Mouse (Mus musculus) naive thymus-derived CD4-positive, alpha-beta T cell, adult 2 months (primary cell): ENCODE data around the gene Sbf2.

Experiments
- DNase-seq: peaks from one replicate; pipeline ENCODE4 v3.0.0-alpha.2; 2011; ENCODE audit warnings: low read depth

Sbf2 gene

DNA sequence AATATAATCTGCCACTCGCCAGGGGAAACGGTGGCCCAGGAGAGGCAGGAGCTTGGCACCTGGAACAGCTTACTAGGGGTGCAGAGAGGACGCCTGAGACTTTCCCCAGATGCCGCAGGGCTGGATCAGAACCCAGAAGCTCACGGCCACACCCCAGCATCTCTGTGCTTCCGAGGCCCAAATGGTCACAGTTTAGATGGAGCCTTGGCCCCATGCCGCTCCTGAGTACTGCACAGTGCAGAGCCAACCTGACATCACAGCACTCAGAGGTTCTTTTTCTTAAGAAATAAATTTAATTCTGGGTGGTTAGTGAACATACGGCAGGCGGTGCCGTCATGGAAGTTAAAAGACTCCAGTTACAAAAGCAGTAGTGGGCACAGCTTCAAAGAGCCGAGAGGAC is 307.0 kb downstream of the Sbf2 start:
- no peak for DNase-seq

DNA sequence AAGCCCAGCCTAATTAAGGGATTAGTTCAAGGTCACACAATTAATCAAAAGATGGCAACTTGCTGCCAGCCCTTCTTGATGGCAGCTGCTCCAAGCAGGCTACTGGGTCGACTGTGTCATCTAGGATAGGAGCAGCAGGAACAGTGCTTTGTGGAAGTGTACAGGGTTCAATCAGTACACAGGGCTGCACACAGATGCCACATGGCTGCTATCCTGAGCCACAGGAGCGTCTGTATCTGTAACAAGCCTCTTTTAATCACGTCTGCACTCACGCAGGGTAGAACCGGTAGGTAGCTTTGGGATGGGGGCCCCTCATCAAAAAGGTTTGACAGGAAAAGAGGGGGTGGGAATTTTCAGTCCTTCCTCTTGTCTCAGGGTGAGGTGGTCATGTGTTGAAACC is 308.4 kb downstream of the Sbf2 start:
- DNase-seq, result no peak

DNA sequence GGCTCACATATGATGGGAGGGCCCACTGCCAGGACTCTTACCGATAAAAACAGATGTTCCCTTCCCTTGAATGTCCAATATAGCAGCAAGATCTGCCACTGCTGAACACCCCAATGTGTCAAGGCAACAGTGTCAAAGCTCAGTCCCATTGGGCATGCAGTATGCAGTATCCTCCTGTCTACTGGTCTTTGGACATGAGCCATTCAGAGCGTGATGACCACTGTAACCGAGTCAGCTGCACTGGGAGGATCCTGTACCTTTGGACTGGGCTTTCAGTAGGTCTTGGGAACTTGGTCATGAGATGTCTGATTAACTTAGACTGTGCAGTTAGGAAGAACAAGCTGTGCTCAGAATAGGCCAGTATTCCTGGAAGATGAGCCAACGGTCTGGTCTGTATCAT is 309.2 kb downstream of the Sbf2 start:
- no peak for DNase-seq

DNA sequence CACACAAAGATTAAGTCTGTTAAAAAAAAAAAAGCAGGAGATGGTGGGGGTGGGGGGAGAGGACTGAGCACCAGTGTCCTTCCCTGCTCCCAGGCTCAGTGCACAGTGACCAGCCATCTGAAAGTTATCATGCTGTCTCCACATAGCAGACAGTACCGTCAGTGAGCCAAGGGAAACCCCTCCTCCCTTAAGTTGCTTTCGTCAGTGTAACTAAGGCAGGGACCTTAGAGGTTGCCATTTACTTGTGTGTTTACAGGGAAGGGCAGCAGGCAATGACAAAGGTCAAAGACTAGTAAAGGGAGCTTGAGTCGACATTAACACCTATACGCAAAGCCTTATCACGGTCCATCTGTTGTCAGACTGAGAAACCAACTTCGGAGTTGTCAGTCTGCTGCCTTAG is 311.8 kb downstream of the Sbf2 start:
- no peak for DNase-seq

DNA sequence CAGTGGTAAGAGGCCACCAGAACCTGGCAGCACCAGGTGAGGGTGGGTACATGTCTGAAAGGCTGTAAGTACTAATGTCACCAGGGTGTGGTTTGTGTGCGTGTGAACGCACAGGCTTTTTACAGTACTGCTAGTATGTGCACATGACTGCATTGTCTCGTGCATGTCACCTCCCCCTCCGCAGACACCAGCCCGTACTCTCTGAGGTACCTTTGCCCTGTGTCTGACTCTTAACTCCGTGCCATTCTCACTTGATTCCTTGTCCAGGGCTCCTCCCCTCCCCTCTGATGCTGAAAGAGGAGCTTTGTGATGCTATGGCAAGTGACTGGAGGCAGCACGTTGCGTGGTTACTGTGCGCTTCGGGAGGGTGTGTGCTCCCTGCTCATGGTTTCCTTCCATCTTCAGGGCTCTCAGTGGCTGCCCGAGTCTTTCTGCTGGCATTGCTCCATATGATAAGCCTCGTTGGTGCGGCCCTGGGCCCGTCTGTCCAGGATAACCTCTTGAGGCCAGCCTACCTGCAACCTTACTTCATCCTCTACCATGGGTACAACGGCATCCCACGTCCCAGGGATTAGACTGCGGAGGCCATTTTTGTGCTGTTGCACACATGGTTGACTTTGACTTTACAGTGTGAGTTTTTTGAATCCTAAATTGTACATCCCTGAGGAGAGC is 315.8 kb downstream of the Sbf2 start:
- DNase-seq, result no peak

DNA sequence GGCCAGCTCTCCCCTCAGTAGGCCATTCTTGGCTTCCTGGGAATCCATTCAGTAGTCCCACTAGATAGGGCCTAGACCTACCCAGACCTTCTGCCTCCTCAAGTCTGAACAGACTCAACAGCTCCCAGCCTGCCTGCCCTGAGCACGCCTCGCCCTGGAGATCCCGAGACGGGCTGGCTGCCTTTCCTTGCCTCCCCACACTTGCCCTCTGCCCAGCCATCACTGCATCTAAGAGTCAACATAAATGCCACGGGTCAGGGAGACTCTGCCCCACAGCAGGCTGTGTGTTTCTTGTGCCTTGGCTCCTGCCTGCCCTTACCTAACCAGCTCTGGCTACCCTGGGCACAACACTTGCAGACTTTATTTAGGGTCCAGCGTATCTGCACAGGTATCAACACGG is 316.6 kb downstream of the Sbf2 start:
- no peak for DNase-seq

DNA sequence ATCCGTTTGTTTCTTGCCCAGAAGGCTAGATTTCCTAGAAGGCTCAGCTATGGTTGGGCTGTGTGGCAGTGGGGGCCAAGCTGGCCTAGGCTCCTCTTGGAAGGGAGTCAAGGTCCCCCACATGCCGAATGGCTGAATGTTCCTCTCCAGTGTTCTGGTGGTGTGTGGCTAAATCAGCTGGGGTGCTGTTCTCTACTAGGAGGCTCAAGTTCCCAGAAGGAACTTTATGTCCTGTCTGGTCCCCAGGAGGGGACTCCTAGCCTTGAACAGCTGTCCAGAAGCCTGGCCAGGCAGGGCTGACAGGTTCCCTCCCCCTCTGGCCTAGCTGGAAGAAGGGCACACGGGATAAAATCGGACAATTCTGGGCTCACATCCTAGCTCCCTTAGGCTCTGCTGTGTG is 317.1 kb downstream of the Sbf2 start:
- no peak for DNase-seq

DNA sequence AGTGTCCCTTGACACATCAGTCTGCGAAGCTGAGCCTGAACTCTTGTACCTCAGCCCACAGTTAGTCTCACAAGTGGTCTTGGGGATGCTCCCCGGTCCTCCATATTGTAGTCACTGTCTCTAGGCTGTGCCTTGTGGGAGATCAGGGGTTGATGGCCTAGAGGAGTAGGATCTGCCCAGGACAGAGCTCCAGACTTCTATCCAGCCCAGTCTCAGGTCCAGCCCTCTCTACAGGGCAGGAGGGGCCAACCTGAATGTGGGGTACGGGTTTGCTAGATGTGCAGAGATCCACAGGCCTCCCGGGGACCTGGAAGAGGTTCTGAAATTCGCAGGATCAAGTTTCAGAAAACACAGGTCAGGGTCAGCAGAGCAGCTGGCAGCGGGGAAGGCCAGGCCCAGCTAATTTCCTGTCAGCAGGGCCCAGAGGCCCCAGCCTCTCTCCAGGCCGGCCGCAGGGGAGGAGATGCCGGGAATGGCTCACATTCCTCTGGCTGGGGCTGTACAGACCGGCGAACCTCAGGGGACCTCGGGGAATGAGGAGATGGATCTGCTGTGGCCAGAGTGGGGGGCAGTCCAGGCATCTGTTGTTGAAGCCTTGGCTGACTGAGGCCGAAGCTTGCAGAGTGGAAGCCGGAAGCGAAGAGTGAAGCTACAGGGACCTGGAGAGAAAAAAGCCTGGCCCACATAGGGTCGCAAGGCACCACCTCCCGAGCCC is 317.7 kb downstream of the Sbf2 start:
- no peak for DNase-seq

DNA sequence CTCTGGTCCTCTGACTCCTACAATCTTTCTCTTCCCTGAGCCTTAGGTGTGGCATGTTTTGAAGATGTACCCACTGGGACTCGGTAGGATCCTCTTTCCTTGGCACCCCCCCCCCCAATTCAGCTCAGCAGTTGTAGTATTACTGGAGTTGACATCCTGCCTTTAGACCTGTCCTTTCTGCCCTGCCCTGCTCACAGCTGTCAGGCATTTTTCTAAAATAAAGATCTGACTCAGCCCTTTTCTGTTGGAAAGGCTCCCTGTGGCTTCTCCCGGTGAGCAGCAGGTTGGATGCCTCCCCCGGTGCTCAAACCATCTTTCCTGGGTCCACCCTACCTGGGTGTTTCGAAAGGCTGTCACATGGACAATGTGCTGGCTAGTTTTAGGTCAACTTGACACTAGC is 325.1 kb downstream of the Sbf2 start:
- DNase-seq, result no peak

DNA sequence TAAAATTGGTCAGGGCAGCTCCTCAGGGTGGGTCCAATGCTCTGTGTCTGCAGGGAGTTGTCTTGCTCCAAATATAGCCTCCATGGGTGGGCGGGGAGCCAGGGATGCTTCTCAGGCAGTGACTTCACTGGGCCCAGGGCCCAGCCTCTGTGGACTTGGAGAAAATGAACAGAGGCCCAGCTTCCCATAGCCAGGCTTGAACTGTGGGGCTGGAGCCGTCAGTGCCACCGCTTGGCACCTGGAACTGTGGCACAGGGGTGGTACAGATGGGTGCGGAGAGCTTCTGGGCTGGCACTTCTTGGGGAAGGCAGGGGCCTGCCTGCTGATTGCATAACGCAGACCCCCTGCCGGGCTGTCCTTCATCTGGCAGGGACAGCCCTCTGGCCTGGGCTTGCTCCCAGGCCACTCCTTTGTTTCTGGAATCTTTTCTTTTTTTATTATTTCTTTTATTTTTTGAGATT is 326.0 kb downstream of the Sbf2 start:
- DNase-seq, result no peak

DNA sequence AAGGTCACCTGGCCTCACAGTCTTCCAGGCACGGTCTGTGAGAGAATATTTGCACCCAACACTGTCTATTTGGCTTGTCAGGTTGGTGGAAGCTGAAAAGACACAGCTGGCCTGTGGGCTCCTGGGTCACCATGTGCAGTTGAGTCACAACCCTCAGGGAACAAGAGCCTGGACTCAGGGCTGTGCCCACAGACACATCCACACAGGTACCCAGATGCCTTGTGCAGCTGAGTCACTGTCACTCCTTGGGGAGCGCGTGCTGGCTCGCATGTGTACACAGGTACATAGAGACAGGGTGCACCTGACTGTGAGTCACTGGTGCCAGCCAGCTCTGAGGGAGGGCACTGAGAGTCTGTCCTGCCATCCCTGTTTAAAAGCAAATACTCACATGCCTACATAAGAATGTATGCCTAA is 326.5 kb downstream of the Sbf2 start:
- DNase-seq, result no peak

DNA sequence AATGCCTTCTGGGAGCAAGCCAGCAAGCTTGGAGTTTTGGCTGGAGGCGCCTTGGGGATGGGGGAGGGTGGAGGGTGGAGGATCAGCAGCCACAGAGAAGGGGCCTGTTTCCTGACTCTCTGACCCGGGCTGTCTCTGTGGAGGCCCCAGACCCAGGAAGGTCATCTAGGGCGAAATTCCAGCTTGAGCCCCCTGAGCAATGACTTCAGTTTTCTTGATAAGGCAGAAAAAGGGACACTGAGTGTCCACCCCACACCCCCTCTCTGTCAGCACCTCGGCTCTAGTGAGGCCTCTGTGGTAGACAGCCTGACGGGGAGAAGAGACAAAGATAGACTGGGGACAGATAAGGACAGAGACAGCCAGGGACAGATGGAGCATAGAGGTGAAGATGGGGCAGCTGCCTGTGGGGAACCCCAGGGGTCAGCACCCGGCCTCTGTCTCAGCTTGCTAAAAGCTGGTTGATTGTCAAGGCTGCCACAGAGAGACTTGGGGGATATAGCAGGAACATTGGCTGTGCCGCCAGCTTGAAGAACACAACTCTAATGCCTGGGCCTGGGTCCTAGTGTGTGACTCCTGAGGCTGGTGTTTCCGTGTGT is 327.1 kb downstream of the Sbf2 start:
- DNase-seq, result no peak

DNA sequence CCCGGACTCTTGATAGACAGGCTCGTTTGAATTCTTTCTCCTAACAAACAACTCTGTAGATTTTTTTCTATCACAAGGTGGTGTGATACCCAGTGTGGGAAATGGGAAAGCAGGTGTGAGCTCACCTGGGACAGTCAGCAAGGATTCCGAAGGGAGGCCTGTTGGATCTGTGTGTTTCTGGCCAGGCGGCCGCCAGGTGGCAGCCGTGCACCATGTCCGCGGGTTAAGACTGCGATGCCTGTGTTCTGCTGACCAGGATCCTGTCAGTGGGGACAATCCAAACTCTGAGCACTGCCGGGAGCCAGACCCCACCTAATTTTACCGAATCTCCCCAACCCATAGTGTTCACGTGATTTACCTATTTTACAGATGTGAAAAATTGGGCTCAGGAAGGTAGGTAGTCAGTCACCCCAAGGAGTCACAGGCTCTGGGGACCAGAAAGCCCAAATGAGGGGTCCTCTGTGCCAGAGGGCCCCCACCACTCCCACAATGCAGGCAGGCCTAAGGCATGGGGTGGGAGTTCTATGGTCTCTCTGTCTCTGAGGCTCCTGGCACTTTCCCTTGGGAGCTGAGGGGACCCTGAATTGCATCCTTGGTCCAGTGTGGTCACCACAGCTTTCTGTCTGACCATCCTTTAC is 327.8 kb downstream of the Sbf2 start:
- peak; percentile 82 for DNase-seq

DNA sequence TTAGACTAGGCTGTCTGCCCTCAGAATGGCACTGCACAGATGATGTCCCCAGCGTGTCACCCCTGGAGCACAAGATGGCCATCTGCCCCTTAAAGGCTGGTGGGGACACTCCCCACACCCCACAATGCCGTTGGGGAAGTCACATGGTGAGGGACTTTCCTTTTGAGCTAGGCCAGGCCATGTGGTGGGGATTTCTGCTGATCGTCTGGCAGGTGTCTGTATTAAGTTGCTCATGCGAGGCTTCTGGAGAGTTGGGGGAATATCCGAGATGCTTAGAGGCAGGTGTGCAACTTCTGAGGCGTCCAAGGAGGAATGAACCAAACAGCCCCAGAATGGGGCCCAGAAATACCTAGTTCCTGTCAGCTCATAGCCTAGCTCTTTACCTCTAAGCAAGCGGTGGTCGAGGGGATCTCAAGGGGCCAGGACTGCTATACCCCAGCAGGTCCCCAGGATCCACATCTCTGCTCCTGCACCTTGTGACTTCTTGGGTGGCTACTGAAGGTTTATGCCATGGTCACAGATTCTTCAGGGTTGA is 328.5 kb downstream of the Sbf2 start:
- no peak for DNase-seq

DNA sequence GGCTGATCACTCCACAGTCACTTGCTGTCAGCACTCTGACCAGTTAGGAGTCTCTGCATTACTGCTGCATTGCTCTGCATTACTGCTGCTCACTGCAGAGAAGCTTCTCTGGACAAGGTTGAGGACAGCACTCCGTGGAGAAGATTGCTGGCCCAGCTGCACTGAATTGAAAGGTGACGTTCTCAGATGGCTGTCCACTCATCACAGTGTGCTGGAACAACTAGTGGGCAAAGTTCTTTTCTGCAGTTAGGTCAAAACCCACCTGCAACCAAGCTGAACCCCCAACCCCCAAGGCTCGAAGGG is 328.9 kb downstream of the Sbf2 start:
- no peak for DNase-seq

DNA sequence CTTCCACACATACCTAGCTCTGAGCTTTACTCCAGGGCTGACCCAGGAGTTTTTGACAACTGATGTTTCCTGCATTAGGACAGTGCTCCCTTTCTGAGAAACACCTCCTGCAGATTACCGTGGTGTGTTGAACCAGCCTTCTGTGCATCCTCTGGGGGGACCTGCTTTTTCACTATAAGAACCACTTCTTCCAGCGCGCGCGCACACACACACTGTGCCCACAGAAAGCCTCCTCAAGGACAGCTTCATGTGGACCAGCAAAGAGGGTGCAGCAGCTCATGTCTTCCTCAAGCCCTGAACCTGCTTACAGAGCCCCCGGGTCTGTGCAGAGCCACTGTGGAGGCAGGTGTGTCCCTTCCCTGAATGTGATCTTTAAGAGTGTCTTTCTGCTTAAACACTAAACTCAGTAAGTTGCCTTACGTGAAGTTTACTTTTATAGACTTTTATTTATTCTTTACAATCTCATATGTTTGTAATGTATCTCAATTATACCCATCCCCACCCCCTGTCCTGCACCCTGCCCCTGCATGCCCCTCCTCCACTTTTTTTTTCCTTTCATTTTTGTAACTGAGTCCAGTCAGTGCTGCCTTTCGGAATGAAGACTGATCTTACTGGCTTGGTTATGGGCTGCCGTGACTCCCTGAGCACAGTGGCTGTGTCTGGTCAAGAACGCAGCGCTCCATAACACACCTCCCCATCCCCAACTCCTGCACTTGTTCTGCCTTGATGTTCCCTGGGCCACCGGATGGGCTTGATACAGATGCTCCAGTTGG is 329.5 kb downstream of the Sbf2 start:
- DNase-seq, result no peak

DNA sequence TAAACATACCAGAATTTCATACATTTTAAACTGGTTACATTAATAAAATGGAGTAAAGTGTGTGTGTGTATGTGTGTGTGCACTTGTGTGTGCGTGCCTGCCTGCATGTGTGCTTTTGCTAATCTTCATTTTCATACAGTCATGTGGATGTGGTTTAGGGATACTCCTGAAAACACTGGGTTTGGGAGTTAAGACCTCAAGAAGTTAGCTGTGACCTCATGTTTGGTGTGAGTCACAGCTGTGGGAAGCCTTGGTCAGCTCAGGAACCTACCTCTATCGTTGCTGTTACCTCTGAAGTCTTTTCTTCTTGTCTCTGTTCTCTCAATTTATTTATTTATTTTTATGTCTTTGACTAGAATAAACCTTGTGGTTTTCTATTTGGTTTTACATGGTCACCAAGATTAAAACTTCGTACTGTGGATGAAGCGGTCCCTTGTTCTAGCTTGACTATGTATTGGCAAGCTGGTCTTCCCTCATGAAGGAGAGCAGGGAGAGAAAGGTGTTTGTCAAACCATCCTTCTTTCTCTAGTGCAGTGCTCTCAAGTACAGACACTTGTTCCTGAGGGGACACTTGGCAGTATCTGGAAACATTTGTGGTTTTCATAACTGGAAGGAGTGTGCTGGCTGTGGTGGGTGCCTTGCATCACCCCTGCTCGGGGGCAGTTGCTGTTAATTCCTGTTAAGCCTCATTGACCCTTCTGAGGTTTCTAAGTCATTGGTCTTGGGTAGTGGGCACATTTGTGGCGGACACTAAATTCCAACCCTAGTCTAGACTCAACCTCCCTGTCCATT is 331.0 kb downstream of the Sbf2 start:
- DNase-seq, result no peak

DNA sequence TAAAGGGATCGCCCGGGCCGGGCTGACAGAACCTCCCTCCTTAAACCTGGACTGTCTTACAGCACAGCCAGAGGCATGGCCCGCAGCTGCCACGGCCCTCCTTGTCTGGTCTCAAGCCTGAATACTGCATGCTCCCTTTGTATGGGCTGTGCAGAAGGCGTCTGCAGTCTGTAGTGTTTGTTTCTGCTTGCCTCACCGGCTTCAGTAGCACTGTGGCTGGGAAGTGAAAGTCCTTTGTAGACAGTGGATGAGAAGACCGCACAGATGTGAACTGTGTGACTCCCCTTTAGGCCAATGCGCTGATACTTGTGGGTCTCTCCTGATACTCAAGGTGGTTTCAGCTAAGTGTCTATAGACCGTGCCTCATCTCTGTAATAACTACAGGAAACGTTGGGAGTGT is 331.9 kb downstream of the Sbf2 start:
- DNase-seq, result no peak

DNA sequence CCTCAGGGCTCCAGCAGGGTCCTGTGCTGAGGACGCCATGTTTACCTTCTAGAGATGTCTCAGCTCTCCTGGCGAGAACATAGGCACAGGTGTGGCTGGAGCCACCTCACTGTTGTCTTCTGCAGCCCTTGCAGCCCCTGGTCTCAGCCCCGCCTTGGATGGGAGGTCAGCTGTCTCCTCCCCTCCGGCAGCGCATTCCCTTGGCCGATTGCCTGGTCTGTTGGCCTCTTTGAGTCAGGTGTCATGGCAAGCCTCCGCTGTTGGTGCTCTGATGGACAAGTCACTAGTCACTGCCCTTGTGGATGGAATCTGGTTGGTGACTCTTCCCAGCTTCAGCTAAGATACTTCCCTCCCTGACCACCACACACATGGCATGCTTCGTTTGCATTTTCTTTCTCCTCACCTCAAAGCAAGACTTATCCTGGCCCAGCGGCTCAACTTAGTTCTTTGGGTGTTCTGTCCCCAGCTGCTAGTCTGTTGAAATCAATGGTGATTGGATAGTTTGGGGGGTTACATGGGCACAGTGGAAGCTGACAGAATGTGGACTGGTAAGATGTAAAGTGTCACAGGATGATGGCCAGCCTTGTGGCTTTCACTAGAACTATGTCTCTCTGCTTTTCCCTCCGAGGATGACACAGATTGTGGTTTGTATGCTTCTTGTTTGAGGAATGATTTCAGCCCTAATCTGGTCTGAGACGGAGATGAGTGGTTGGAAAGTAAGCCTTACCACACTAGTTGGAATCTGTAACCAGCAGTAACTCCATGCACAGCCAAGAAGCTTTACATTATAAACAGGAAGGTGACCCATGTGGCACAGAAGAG is 333.1 kb downstream of the Sbf2 start:
- DNase-seq, result no peak

DNA sequence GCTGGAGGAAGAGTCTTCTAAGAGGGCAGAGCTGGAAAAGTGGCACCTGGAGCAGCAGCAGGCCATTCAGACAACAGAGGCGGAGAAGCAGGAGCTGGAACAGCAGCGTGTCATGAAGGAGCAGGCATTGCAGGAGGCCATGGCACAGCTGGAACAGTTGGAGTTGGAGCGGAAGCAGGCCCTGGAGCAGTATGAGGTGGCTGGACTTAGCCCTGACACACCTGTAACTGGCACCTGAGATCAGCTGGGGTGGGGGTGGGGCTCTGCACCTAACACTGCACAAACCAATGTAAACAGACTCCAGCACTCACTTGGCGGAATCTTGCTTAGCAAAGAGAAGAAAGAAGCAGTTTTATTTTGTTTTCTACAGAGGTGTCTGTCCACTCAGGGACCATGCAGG is 335.5 kb downstream of the Sbf2 start:
- no peak for DNase-seq
